Mouse (Mus musculus) right cerebral cortex, postnatal 25 days (tissue): Measurements from ENCODE around the gene Alg12.
"Not testable (repeated sequence)": the region's sequence is repeated elsewhere in the genome, so short reads cannot be mapped to it uniquely, and the experiment has no call there.

Experiments used
- DNase-seq: peaks from one replicate; pipeline ENCODE4 v3.0.0; 2022

Gene Alg12

DNA sequence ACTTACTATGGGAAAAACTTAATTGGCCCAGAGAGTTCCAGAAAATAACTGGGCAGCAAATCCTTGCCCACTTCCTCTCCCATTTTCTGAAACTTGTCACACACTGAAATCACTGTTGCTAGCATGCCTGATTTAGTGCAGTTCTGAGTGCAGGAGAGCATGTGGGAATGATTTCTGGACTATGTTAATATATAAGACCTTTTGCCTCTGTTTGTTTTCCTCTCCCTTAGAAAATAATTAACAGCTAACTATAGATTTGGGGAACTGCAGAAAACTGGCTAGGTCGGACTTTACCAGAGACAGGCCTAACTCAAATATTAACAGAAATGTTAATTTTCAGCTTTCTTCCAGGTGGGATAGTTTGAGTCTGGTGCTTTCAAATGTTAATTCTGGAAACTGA is 50.6 kb downstream of the Alg12 start:
- no peak for DNase-seq

DNA sequence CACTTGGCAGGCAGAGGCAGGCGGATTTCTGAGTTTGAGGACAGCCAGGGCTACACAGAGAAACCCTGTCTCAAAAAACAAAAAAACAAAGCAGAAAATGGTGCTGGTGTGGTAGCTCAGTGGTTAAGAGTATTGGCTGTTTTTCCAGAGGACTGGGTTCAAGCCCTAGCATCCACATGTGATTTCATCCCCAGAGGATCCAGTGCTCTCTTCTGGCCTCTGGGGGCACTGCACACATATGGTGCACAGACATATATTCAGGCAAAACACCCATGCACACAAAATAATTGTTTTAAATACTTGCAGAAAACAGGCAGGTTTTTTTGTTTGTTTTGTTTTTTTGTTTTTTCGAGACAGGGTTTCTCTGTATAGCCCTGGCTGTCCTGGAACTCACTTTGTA is 53.0 kb downstream of the Alg12 start:
- not testable (repeated sequence) for DNase-seq

DNA sequence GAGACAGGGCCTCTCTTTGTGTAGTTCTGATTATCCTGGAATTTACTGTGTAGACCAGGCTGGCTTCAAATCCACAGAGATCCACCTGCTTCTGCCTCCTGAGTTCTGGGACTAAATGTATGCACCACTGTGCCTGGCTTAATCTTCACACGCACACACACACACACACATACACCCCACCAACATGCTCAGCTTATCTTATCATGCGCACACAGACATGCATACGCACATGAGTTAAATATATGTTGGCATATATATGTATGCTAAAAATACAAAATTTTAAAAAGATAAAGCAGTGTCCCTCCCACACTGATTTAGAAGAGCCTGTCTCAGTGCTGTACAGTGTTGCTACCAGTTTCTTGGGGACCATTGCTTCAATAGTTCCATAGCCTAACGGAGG is 57.6 kb downstream of the Alg12 start:
- no peak for DNase-seq

DNA sequence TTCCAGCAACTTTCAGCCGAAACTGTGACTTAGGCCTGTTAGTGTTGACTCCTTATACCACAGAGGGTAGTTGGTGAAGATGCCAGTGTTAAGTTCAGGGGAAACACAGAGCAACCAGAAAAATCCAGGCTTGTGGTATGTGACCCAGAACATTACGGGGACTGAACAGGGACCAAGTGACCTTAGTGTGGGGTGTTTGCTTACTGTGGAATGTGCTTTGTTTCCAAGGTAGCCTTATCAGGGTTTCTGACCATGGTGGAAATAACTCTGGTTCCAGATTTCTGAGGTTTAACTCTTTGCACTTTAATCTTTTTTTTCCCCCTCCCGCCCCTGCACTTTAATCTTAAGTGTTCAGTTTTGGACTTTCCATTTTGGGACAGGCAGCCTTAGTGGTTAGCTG is 61.1 kb downstream of the Alg12 start:
- no peak for DNase-seq

DNA sequence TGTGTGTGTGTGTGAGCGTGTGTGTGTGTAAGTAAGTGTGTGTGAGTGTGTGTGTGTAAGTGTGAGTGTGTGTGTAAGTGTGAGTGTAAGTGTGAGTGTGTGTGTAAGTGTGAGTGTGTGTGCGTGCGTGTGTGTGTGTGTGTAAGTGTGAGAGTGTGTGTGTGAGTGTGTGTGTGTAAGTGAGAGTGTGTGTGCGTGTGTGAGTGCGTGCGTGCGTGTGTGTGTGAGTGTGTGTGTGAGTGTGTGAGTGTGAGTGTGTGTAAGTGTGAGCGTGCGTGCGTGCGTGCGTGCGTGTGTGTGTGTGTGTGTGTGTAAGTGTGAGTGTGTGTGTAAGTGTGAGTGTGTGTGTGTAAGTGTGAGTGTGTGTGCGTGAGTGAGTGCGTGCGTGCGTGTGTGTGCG is 63.4 kb downstream of the Alg12 start:
- DNase-seq, result no peak
